Mouse (Mus musculus): ENCODE data around the gene Sdc3.

DNA sequence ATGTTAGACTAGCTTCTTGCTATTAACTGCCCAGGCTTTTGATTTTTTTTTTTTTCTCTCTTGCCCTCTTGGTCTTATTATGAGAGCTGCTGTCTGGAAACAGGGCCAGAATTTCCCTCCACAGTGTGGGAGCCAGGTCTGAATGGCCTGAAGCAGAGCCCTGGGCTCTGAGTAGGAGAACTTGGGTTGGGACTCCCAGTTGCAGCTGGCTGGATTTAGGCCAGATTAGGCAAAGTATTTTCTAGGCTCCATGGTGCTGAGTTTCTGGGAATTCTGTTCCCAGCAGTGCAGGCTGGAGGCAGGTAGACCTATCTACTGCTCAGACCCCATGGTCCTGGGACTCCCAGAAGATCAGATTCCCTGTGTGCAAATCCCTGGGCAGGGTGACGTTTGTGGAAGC is 6.1 kb downstream of the Sdc3 start:
- TF ChIP-seq CTCF (IDR thresholded peaks at IDR 0.05; ENCODE audit: low read depth), result no peak
- TF ChIP-seq EP300 (IDR thresholded peaks at IDR 0.05; ENCODE audit: low read depth), result no peak
